Mouse (Mus musculus): ENCODE results near the gene C2cd4c.

DNA sequence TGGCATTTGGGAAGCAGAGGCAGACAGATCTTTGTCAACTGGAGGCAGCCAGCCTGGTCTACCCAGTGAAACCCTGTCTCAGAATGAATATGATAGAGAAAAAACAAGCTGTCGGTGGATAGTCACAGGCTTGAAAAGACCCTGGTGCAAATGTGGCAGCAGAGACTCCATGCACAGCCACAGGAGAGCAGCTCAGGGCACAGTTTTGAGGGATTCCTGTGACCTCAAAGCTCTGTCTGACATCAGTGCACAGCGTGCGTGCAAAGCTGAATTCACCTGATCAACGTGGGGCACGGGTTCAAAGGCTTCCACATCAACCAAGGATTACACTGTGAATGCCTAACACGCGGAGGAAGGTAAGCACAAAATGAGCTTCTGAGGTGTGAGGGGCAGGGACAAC lies 33.5 kb downstream of the C2cd4c start:
- no peak for TF ChIP-seq CTCF (IDR thresholded peaks at IDR 0.05; ENCODE audit: control insufficient read depth, insufficient read depth, low read length)
- TF ChIP-seq POLR2A (IDR thresholded peaks at IDR 0.05; ENCODE audit: borderline replicate concordance, control insufficient read depth, low read depth, low read length): no peak
